Mouse (Mus musculus) frontal cortex, adult 2 months (tissue): ENCODE results near the gene Exosc1. TPM values are rescaled to one million over a fixed set of nuclear protein-coding genes. Genes with fewer than 3 reads are reported as not detected.

Experiments used
- DNase-seq, 2 experiments: peaks; one replicate each; pipeline ENCODE4 v3.0.0; 2022; ENCODE audit warnings: low spot score in 1 of 2; ENCODE audit errors: extremely low spot score in 1 of 2
- polyA plus RNA-seq: library from polyadenylated mRNA; depleted of rRNA; stranded (reverse); fragments of >200 nt; gene quantifications from 2 replicates; pipeline ENCODE4 v1.2.3, GENCODE M21; 2012; rRNA removed

Exosc1 gene
- polyA plus RNA-seq, 1 experiment: 25.1 TPM

DNA sequence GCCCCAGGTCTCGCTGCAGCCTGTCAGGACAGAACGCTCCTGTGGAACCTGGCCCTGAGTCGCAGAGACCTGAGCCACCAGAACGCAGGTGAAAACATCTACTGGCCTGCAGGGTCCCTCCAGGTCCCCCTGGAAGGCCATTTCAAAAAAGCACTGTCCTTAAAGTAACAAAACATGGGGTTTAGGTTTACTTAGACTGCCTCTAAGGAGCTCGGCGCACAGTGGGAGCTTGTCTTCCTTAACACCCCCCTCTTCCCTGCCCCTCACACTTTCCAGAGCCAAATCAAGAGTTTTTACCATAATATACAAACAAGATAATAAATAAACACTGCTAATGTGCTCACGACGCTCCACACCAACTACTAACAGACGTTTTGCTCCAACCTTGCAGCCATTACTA is 49.3 kb downstream of the Exosc1 start:
- DNase-seq: no peak

- DNase-seq: no peak
These were observed 51.4 kb downstream of the Exosc1 start for GRCm38 (mm10) chr19:41881842-41882241.

- DNase-seq: no peak
These were observed 58.9 kb downstream of the Exosc1 start for GRCm38 (mm10) chr19:41874356-41874755.

Other genes starting within 250 kb of the Exosc1 start
- gene Slit1, start 189.8 kb downstream of the Exosc1 start, polyA plus RNA-seq: 18.7 and 28.3 TPM in 2 replicates
- gene Arhgap19, start 131.4 kb downstream of the Exosc1 start, polyA plus RNA-seq: 3.5 and 3.8 TPM in 2 replicates
- gene Frat1, start 103.5 kb downstream of the Exosc1 start, polyA plus RNA-seq: 10.8 and 11.1 TPM in 2 replicates
- 7.5 and 8.3 TPM in 2 replicates for gene Frat2, start 85.3 kb downstream of the Exosc1 start, polyA plus RNA-seq
- gene Rrp12, start 37.2 kb downstream of the Exosc1 start, polyA plus RNA-seq: 17.0 and 19.0 TPM in 2 replicates
- gene Pgam1, start 21.5 kb downstream of the Exosc1 start, polyA plus RNA-seq: 727 and 788 TPM in 2 replicates
- gene Zdhhc16, start 57 bp upstream of the Exosc1 start, polyA plus RNA-seq: 65.3 and 66.1 TPM in 2 replicates
- 56.3 and 61.7 TPM in 2 replicates for gene Mms19, start 47.7 kb upstream of the Exosc1 start, polyA plus RNA-seq
- gene Ubtd1, start 48.3 kb upstream of the Exosc1 start, polyA plus RNA-seq: 21.6 and 21.9 TPM in 2 replicates
- 0.16 and 0.55 TPM in 2 replicates for gene Ankrd2, start 102.6 kb upstream of the Exosc1 start, polyA plus RNA-seq
- 1.5 and 2.0 TPM in 2 replicates for gene Hoga1, start 112.2 kb upstream of the Exosc1 start, polyA plus RNA-seq
- 0.08 and 0.14 TPM in 2 replicates for gene 4933411K16Rik, start 118.8 kb upstream of the Exosc1 start, polyA plus RNA-seq
- 87.9 and 94.1 TPM in 2 replicates for gene Morn4, start 152.9 kb upstream of the Exosc1 start, polyA plus RNA-seq
- gene Pi4k2a, start 157.0 kb upstream of the Exosc1 start, polyA plus RNA-seq: 46.8 and 51.4 TPM in 2 replicates
- gene Avpi1, start 195.6 kb upstream of the Exosc1 start, polyA plus RNA-seq: 31.3 and 38.3 TPM in 2 replicates
- 14.4 and 17.2 TPM in 2 replicates for gene Marveld1, start 214.0 kb upstream of the Exosc1 start, polyA plus RNA-seq
- gene Zfyve27, start 230.5 kb upstream of the Exosc1 start, polyA plus RNA-seq: 99.8 and 113 TPM in 2 replicates